Mouse (Mus musculus): Measurements from ENCODE around the gene Stx8.

GRCm38 (mm10) chr11:68244254-68244991, 278.4 kb downstream of the Stx8 start:
- TF ChIP-seq CTCF (IDR thresholded peaks at IDR 0.05; ENCODE audit: low read depth) (no peak), EP300 (optimal IDR thresholded peaks at IDR 0.05) (no peak)

Measured in stomach, postnatal 0 days (tissue).